Mouse (Mus musculus) ES-CJ7 (cell line): Measurements from ENCODE around the gene Rxylt1.

Experiments used
- DNase-seq: peaks from one replicate; pipeline ENCODE4 v3.0.0; 2011; ENCODE audit warnings: low read depth, low spot score

Gene Rxylt1

DNA sequence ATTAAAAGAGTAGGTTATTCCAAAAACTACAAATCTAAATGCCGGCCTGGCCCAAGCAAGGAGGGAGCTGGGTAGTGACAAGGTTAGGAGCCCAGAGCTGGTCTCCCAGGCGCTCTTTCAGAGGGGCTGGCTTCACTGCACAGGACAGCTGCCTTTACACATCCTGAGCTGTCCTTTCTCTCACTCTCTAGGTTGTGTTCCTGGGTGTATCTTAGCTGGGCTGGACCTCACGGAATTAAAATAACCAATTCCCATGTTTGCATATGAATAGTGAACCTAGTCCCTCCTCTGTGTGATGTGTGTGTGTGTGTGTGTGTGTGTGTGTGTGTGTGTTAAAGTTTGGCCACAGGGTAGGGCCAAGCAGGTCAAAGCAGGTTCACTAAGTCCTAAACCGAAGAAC is 52.2 kb downstream of the Rxylt1 start:
- peak; percentile 41 for DNase-seq

- peak; percentile 64 for DNase-seq
Observed at GRCm38 (mm10) chr10:122040372-122040771, 56.8 kb downstream of the Rxylt1 start.

DNA sequence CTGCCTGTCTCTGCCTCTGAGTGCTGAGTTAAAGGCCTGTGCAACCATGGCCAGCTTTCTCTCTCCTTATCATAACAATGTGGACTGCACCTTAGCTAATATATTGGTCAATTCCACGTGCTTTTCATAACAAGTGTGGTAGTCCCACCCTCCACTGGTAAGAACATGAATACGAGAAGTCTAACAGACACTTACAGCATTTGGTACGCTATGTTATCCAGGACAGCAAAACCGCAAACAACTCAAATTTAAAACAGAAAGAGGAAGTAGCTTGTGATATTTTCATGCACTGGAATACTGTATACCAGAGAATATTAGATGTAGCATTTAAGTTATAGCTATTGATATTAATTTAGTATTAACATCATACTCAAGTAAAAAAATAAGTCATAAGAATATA is 57.6 kb downstream of the Rxylt1 start:
- no peak for DNase-seq

- DNase-seq: peak; percentile 73
Observed at GRCm38 (mm10) chr10:122038554-122038953, 58.6 kb downstream of the Rxylt1 start.

DNA sequence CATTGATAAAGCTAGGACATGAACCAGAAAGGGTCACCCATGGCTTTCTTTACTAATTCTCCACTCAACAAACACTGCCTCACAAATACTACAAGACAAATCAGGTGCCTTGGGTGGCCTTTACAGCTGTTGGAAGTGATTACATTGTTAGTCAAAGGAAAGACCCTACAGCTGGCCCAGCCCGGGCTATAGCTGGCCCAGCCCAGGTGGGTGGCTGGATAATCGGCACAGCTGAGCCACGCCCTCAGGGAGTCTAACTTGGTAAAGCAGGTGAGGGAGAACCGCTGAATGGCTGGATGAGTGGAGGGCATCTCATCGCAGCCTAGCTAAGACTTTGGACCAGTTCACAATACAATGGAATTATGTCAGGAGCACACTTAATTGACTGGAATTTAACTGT is 63.9 kb downstream of the Rxylt1 start:
- peak; percentile 14 for DNase-seq

DNA sequence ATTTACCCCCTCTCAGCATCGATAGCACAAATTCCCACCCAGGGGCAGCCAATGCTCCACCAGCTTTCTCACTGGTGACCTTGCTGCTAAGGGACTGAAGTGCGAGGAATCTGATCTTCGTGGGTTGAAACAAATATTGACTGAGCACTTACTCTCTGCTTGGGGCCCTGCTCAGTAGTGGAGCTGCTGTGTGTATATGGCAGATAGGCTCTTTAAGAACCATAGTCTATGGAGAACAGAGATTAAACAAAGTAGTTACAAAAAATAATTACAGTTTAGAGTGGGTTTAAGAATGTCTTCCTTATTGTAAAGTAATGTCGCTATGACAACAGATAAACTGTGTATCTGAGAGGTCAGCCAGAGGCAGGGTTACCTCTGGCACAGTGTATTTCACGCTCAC is 66.8 kb downstream of the Rxylt1 start:
- DNase-seq: no peak

GRCm38 (mm10) chr10:122029738-122030137 is 67.4 kb downstream of the Rxylt1 start:
- DNase-seq: no peak
